Mouse (Mus musculus): ENCODE measurements around the gene Tmem131.

Tmem131 gene

DNA sequence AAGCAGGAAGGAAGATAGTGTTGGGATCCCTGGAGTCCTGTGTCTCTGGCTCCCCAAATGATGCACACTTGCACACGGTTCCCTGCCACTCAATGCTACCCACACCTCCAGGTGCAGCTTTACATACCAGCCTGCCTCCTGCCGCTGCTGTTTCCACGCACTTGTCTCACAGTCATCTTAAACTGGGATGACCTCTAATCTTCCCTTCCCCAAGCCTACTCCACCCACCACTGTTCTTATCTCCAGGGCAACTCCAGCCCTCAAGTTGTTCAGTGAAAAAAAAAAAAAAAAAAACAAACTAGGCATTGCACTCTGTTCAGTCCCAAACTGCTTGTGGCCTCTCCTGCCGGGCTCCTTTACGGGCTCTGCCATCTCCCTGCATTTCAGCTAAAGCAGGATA, at the start of gene Tmem131:
Gene Tmem131 (minus strand): TSS at position 14 of the 400 bp plus-strand sequence.
- DNase-seq: no peak

DNA sequence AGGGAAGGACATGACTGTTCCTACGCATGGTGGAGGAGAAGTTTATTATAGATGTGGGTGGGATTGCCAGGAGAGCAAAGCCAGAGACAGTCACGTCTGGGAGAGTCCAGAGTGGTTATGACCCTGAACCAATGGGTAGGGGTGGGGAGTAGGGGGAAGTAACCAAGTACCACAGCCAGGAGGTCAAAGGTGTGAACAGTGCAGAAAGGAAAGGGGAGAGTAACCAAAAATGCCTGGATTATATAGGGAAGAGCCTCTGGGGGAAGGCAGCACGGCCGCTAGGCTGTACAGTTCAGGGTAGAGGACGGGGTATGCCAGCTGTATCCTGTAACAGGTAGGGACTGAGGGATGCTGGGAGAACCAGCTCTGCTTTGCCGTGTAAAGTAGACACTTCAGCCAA, 45.1 kb upstream of the Tmem131 start:
- no peak for DNase-seq

DNA sequence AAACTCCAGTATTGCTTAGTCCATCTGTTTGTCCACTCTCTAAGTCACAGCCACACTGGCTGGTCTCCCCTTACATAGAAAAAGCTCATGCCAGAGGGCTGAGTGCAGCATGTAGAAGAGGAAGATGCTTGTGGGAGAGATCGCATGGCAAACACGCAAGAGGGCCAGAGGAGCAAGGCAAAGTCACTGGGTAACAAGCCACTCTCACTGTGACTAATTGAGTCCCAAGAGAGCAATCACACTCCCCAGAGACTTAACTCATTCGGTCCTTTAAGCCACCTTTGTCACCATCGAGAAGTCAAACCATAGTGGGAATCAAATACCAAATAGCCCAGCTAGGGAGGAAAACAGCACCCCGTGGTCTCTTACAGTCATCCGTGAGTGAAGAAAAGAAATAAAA, 44.7 kb upstream of the Tmem131 start:
- DNase-seq: no peak

DNA sequence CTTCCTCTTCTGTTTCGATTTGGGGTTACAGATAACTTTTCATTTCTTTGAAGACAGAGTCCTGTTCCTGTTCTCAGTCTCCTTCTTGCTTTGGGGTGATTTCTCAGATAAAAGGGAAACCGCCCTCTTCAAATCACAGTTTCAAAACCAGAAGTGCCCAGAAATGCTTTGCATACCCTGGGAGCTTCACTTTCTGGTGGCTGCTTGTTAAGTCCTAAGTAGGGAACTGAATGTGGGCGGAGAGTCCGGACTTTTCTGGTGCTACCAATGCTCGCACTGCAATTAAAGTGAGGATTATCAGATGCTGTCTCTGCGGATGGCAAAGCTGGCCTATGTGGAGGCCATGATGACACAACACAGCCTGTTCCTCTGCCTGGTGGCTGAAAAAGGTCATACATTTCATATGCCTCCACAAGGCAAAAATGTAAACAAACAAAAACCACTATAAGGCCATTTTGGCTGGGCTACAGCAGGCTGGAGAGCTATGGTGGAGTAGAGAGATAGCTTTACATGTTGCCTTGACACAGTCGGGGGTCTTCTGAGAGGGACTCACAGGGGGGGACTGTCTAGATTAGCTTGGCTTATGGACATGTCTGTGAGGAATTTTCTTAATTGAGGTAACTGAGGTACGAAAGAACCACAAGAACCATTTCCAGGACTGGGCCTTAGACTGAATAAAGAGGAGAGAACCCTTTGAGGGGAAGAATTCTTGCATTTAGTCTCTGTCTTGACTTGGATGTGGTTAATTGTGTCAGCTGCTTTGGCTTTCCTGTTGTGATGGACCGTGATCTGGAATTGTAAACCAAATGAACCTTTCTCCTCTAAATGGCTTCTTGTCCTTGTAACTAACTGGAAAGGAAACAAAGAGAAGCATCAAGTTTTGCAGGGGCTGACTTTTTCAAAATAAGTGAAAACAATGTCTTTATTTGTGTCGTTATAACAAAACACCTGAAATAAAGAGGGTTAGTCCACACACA, 44.0 kb upstream of the Tmem131 start:
- DNase-seq: peak in 1 of 2 experiments; percentile 10

DNA sequence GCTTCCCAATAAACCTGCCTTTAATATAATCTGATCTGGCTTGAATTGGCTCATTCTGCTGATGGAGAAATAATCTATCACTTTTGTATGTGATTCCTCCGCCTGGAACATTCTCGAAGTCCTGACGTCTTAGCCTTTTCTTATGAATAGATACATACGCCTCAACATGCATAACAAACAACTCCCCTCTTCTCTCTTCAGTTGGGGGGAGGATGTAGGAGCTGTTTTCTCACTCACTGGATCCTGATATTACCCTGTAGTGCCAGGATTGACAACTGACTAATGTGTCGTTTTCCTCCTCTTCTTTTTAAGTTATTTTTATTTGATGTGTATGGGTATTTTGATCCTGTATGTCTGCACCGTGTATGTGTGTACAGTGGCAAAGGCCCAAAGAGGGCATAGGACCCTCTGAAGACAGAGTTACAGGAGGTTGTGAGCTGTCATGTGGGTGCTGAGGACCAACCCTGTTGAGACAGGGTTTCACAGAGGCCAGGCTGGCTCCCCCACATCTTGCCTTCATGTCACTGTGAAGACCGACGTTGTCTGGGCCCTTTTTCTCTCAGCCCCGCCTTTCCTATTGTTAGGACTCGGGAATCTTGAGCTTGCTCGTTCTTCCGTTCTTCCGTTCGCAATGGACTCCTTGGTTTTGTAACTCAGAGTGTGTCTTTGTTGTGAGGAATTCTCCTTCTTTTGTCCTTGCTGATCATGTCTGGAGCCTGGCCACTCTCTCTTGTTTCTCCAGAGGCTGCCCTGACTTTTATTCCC, 43.1 kb upstream of the Tmem131 start:
- DNase-seq: no peak

DNA sequence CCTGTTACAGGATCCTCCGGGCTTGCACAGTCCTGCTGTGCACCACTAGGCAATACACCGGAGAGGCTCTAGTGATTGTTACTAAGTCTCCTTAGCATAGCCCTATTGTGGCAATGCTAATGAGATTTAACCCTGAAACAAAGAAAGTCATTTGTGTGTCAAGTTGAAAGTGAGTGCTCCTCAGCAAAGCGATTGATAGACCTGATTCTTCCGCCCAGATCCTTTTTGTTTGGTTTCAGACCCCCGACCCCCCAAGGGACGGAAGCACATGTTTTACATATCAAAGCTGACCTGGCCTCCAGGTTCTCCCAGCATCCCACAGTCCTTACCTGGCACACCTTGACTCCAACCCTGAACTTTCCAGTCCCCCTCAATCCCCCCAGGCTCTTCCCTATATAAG, 42.4 kb upstream of the Tmem131 start:
- no peak for DNase-seq

DNA sequence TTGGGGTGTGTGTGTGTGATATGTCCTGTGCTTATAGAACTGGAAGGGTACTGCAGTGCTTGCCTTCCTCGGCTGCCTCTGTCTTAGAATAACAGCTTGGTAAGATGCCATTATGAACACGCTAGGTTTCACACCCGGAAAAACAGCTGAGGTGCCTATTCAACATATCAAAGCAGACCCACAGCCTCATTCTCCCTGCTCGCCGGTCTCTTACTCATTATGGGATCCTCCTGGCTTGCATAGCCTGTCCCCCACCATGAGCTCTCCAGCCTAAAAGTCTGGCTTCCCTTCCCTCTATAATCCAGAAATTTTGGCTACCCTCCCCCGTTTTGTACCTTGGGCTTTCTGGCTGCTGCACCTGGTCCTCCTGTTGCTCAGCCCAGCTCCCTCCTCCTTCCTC, 40.9 kb upstream of the Tmem131 start:
- no peak for DNase-seq

DNA sequence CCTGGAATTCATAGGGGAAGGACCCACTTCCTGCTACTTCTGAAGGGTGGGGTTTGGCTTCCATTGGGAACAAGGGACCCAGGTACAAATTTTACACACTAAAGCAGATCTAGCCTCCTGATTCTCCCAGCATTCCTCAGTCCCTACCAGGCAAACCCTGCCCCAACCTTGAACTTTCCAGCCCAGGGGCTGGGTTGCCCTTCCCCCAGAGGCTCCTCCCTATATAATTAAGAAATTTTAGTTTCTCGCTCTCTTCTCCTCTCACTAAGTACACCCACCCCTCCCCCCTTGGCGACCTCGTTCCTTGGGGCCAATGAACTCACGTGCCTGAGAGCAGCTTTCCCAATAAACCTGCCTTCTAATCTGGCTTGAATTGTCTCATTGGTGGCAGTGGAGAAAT, 40.3 kb upstream of the Tmem131 start:
- DNase-seq: no peak

DNA sequence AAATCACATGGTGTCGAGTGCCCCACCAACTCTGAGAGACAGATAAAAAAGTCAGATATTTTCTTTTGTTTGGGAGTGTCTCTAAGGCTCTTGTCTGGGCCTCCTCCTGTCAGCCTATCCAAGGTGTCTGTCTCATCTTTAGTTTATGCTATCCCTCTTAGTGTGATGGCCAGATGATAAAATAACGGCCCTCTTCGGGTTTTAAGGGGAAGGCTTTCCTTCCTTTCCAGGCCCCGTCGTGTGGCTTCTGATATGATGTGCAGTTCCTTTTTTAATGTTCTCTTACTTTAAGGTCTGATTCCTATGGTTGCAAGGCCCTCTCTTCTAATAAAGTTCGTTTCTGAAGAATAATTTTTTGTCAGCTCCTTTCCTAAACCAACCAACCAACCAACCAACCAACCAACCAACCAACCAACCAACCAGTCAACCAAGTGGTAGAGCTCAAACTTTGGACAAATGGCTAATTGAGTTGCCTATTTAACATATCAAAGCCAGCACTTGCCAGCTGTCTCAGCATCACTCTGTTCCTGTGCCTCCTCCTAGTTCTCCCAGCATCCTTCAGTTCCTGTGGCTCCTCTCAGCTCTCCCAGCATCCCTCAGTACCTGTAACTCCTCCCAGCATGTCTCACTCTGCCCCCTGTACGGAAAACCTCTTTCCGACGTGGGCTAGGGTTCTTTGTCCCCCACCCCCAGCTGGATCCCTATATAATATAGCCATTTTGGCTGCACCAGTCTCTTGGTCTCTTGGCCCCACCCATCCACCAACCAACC, 38.9 kb upstream of the Tmem131 start:
- no peak for DNase-seq

DNA sequence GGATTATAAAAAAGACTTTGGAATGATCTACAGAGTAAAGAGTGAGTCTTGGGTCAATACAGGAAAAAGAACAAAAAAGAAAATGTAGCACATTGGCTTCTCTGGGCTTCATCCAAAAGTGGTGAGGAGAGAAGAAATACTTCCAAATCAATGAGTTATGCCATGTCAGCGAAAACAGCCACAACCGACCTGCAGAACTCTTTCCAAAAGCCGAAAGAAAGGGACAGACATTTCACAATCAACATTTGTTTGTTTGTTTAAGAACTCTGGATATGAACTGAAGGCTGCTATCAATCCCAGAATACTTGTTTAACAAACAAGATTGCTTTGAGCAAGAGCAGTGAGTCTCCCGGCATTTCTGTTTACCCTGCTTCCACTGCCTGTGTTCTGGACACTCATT, 33.3 kb upstream of the Tmem131 start:
- DNase-seq: no peak

DNA sequence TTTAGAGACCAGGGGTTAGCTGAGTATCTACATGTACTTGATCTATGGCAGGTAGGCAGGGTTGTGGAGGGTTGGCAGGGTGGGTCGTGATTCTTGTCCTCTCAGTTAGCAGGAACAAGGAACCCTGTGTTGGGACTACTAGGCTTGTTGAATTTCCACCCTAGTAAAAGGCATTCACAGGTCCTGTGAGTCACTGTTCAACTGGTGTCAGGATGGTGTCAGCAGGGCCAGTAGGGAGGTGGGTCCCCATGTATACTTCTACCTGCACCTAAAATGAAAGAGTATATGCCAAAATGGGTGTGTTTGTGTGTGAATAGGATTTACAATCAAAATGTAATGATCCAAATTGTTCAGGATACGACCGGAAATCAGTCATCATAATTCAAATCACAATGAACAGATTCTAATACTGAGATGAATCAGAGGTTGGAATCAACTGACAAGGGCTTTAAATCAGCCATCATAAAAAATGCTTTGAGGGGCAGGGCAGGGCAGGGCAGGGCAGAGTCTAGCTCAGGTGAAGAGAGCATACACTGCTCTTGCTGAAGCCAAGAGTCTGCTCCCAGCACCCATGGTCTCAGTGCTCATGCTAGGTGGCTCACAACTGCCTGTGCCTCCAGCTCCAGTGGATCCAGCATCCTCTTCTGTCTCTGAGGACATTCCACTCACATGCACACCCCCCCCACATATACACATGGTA, 27.6 kb upstream of the Tmem131 start:
- no peak for DNase-seq

DNA sequence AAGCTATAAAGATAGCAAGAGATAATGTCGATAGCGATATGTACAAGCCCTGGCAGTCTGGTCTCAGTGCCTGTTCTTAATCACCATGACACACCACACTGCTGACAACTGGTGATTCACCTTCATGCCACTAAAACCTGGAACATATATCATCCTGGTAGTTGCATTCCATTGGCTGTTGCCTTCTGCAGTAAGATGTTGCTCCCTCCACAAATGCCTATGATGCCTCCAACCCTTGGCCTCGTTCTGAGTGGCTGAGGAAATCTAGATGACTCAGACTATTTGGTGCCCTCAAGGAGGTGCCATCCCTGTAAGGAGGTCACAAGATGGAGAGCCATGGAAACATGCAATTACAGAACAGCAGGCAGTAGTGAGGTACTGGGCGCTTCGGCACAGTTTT, 22.4 kb upstream of the Tmem131 start:
- DNase-seq: no peak

DNA sequence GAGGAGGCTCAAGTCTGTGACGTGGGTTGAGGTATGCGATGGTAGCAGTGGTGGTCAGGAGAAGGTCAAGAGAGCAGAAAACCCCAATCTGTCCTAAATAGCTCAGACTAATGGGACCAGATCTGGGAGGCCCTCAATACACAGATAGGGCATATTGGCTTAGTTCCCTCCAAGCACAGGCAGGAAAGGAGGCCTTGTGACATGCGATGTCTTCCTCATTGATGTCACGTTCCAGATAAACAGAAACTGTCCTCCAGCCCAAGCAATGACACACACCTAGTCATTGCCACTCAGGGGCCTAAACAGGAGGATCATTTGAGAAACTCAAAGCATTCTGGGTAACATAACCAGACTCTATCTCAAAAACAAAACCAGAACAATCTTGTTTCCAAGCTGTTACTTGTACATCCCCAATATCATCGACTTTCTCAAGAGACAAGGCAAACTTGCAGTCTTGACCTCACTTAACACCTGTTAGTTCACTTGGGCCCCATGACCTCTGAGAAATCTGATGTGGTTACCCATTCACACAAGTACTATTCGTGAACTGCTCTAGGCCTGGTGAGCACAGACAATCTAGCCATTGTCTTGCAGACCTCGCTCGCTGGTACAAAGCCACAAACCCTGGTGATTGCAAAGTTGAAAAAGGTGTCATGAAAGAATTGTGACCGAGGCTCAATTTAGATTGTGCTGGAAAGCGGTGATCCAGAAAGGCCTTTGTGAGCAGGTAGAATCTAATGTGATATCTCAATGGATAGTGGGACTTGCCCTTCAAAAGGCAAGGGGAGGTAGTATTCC, 19.1 kb upstream of the Tmem131 start:
- DNase-seq: no peak

DNA sequence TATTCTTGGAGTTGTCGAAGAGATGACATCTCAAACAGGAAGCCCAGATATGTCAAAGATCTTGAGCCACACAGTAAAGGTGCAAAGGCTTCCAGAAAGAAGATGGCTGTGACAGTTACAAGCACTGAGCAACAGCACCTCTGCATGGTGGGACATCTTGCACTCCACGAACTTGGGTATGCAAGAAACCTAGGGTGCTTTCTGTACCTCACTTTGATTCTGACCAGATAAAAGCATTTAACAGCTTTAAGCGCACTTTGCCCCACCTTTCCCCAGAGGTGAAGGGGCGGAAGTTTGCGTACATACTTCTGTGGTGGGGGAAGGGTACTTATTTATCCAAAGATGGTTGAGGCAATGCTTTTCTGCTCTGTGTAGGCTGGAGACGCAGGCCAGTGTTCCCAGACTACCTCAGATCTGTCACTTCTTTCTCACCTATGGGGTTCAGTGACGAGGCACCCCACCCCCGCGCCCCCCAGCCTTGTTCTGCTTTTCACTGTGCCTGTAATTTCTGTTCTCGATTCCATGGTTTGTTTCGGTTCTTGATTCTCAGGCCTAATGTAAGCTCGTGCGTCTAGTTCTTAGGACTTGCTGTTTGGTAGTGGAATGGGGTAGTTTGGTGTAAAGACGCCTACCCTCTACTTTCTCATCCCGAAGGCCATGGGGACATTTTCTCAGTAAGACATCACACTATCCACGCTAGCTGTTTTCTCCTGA, 17.2 kb upstream of the Tmem131 start:
- peak in 1 of 2 experiments; percentile 17 for DNase-seq

DNA sequence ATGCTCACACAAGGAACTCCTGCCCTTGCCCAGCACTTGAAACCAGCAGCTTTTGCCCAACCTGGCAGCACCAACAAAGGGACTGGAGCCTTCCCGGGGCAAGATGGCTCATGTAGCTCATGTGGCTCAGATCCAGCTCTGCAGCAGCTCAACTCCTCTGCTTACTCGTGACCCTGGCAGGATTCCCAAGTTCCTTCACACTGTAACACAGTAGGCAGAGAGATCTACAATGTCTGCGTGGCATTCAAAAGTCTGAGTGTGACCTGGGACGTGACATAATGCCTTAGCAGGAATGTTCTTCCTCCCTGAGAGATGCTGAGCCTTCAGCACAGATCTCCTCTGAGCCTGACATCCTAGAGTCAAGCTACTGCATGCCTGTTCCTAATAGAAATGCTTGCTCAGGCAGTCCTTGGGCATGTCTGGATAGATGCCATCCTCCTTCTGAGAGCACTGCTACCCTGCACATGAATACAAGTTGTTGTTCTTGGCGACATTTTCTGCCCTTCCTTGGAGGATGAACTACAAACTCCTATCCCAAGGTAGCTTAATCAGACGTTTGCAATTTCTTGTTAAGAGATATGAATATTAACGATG, 6.2 kb upstream of the Tmem131 start:
- peak in 1 of 2 experiments; percentile 21 for DNase-seq

DNA sequence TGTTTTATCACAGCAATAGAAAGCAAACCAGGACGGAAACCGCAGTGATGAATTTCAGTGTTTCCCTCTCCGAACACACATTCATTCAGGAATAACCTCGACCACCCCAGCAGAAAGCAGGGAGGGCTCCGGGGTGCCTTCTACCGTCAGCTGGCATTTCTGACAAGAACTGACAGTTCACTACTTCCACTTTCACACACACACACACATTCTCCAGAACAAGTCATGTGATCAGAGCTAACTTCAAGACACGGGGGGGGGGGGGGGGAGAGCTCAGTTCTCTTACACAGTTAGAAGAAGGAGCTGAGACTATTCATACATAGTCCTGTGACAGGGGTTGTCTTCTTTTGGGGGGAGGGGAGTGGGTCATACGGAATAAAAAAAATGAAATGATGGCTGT, 4.0 kb upstream of the Tmem131 start:
- no peak for DNase-seq

DNA sequence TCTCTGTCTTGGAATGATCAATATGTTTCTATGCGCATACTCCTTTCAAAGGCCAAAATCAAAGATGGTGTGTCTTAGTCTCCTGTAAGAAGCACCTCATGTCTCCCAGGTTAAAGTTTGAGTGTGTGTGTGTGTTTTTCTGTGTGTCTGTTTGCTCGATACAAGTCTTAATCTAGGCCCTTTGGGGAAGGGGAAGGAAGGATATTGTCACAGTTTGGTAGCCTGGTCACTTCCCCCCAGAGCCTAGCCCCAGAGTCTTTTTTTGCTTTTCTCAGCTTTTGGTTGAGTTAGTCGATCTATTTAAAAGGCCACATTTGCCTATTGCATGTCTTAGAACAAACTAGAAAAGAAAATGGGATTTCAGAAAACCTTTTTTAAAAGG, 3.1 kb downstream of the Tmem131 start:
- DNase-seq: no peak

DNA sequence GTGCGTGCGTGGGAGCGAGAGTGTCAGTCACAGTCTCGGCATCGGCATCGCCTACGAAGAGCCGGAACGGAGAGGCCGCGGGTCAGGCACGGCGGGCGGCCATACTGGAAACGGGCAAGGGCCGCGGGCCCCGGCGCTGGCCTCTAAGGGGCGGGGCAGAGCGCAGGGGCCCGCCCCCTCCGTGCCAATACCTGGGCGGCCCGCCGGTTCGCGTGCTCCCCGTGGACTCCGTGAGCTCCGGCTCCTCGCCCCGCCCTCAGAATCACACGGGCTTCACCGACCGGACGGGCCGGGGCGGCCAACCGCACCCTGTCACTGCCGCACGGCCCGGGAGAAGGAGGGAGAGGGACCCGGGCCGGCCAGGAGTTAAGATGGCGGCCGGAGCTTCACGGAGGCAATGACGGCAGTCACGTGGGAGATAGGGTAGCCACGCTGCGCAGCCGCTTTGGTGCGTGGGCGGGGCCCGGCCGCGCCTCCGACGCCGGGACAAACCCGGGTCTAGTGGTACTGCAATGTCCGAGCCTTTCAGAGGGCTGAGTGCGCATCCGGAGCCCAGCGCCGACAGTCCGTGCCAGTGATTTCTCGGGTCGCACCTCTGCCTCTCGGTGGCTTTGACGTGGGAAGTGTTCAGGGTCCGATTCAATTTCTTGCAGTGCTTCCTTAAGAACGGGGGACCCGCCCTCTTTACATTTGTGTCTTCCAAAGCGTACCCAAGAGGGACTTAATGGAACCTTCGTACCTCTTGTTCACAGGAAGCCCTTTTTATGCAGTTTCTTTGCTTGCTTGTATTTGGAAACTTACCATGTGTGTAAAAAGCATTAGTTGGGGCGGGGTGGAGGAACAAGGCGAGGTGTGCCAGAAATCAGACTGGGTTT, 3.7 kb downstream of the Tmem131 start:
- DNase-seq: peak; percentile 91 to 94

DNA sequence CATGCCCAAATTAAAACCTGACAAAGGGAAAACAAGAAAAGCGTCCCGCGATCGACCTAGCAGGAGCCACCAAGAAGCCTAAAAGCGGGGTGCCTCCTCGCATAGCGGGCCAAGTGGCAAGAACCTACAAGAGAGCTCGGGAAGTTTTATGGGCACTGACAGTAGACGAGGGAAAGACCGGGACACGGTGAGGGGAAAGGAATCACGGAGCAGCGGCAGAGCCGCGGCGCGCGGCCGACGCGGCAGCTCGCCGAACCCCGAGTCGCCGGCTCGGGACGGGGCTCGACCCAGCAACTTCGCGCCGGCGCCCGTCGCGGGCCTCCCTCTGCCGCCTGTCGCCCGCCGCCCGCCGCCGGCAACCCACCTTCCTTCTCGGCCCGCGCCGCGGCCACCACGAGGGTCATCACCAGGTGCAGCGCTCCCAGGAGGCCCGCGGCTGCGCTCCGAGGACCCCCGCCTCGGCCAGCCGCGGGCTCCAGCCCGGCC, 4.6 kb downstream of the Tmem131 start:
- peak in 1 of 2 experiments; percentile 30 for DNase-seq

All from lung, adult 18-20 months (tissue).